ENCODE assay signal across 9 mouse cellular contexts in genomic region chr5:108714149-108714548, GRCm38 (mm10). TPM values are rescaled to one million over a fixed set of nuclear protein-coding genes. Genes with fewer than 3 reads are reported as not detected.
DNase-seq lines count a peak whose midpoint lies in the region; ATAC-seq and TF ChIP-seq lines count a peak whose summit lies in the region.
"Had no signal": no experiment of that assay in that cellular context is flagged by ENCODE, and none has a peak within 500 bp of the region (broad histone marks: within the 10 kb centered on the region; RNA-seq: fewer than 3 reads in every experiment).

No protein-coding gene starts in this region.

- ATAC-seq in lung, embryonic 14.5 days (ENCODE audit: insufficient read depth) = peak; percentile 47; the same call in 1 of the 2 replicates
- ATAC-seq in heart, embryonic 11.5 days (replicated peaks; ENCODE audit: insufficient number of reproducible peaks, low FRiP score, low TSS enrichment) = no peak
- ATAC-seq in monocyte, adult 5-6 weeks (replicated peaks; ENCODE audit: insufficient number of reproducible peaks, low FRiP score, low TSS enrichment, poor library complexity, severe bottlenecking) = no peak

- no peaks in the 10 kb centered on the region for H3K4me1 ChIP-seq in lung, embryonic 14.5 days (ENCODE audit: insufficient read depth)
- 0 out of 2 replicates have a peak, but pooled peaks cover 9% of the 10 kb centered on the region for H3K4me1 ChIP-seq in cerebellum, adult 2 months (ENCODE audit: control insufficient read depth, insufficient read depth, low read length)
- peaks cover 14% of the 10 kb centered on the region; the same call in 1 of the 2 replicates for H3K4me1 ChIP-seq in heart, embryonic 11.5 days (ENCODE audit: control insufficient read depth, insufficient read depth, low read length)

- H3K36me3 ChIP-seq in lung, embryonic 14.5 days (ENCODE audit: insufficient read depth) = no peaks in the 10 kb centered on the region
- H3K36me3 ChIP-seq in heart, embryonic 11.5 days (ENCODE audit: control insufficient read depth, insufficient read depth, low read length) = no peaks in the 10 kb centered on the region

- DNase-seq in lung, embryonic 14.5 days = peak; percentile 19
- no peak for DNase-seq in lung, adult 18-20 months
- DNase-seq in cerebellum, adult 2 months = peak; percentile 21 to 48
- peak; percentile 25 to 42 for DNase-seq in left cerebral cortex, postnatal 14 days (ENCODE audit: low spot score in 2 of 2)
- no peak for DNase-seq in yolk sac, embryonic 10.5 days (ENCODE audit: low spot score)
- DNase-seq in kidney, adult 9 months = no peak

- no peak for TF ChIP-seq POLR2A in cerebellum, adult 2 months (IDR thresholded peaks at IDR 0.05; ENCODE audit: borderline replicate concordance, insufficient read depth, low read length)

- H3K4me3 ChIP-seq in lung, embryonic 14.5 days (ENCODE audit: low read depth, low read length) = no peak overlapping the region
- no peak overlapping the region for H3K4me3 ChIP-seq in cerebellum, adult 2 months (replicated peaks; ENCODE audit: insufficient read depth, low read depth, low read length)
- no peak overlapping the region for H3K4me3 ChIP-seq in heart, embryonic 11.5 days (ENCODE audit: low read depth, low read length)
- H3K4me3 ChIP-seq: myocyte had no signal

- H3K4me2 ChIP-seq in lung, embryonic 14.5 days = no peak overlapping the region
- no peak overlapping the region for H3K4me2 ChIP-seq in heart, embryonic 11.5 days

- H3K9ac ChIP-seq in lung, embryonic 14.5 days = no peak overlapping the region
- no peak overlapping the region for H3K9ac ChIP-seq in heart, embryonic 11.5 days (ENCODE audit: low read depth, low read length)

- H3K9me3 ChIP-seq in lung, embryonic 14.5 days (ENCODE audit: low read depth, low read length) = no peaks in the 10 kb centered on the region
- no peaks in the 10 kb centered on the region for H3K9me3 ChIP-seq in heart, embryonic 11.5 days (replicated peaks; ENCODE audit: control insufficient read depth, low read length)

- intact Hi-C loops in left cerebral cortex, postnatal 14 days (cut with DNase I) = no loop called here

- 61% methylated on average over 6 of the region's 6 CpGs for WGBS in lung, embryonic 14.5 days
- 11% methylated on average over 6 of the region's 6 CpGs for WGBS in cerebellum, adult 2 months
- WGBS in heart, embryonic 11.5 days (ENCODE audit: insufficient replicate concordance) = 66% methylated on average over 6 of the region's 6 CpGs

- no peaks in the 10 kb centered on the region for H3K27me3 ChIP-seq in lung, embryonic 14.5 days (ENCODE audit: insufficient read depth, low read length)
- no peaks in the 10 kb centered on the region for H3K27me3 ChIP-seq in cerebellum, adult 2 months (ENCODE audit: control insufficient read depth, insufficient read depth, low read length)
- no peaks in the 10 kb centered on the region; the same call in 1 of the 2 replicates for H3K27me3 ChIP-seq in heart, embryonic 11.5 days (ENCODE audit: control insufficient read depth, insufficient read depth, low read length)

- no peak for TF ChIP-seq CTCF in lung, embryonic 14.5 days (IDR thresholded peaks at IDR 0.05; ENCODE audit: low read depth)
- TF ChIP-seq CTCF in cerebellum, adult 2 months (IDR thresholded peaks at IDR 0.05; ENCODE audit: borderline replicate concordance, insufficient read depth, low read depth, low read length) = no peak

- peak overlapping the region; percentile 16; the same call in 1 of the 2 replicates for H3K27ac ChIP-seq in lung, embryonic 14.5 days (ENCODE audit: low read depth)
- no peak overlapping the region for H3K27ac ChIP-seq in cerebellum, adult 2 months (ENCODE audit: insufficient read depth, low read length)
- peak overlapping the region; percentile 50; the same call in 1 of the 2 replicates for H3K27ac ChIP-seq in heart, embryonic 11.5 days (ENCODE audit: low read depth, low read length)

RNA-seq across cellular contexts. Expression of gene Fgfrl1, which starts 22.0 kb away (rescaled TPM):
- 40.1 and 47.5 TPM in 2 replicates for polyA plus RNA-seq in lung, embryonic 14.5 days (2014; fragmentation: Nextera tagmentation; extraction: Ambion mirVana)
- polyA plus RNA-seq in cerebellum, adult 2 months (2012; rRNA removed) = 30.6 and 35.8 TPM in 2 replicates
- polyA plus RNA-seq in heart, embryonic 11.5 days (2014; fragmentation: Nextera tagmentation; extraction: Ambion mirVana) = 28.0 and 31.7 TPM in 2 replicates
- 10 to 100 TPM; 14.4 to 20.7 TPM for total RNA-seq in left cerebral cortex, postnatal 14 days (2021)
- total RNA-seq in monocyte, adult 5-6 weeks (2017) = 0.97 to 2.0 TPM (median 1.6 TPM) in 3 replicates

RNA-seq across cellular contexts. Expression of gene Slc26a1, which starts 38.8 kb away (rescaled TPM):
- 0.60 and 0.70 TPM in 2 replicates for polyA plus RNA-seq in lung, embryonic 14.5 days (2014; fragmentation: Nextera tagmentation; extraction: Ambion mirVana)
- polyA plus RNA-seq in cerebellum, adult 2 months (2012; rRNA removed) = 1.7 and 1.9 TPM in 2 replicates
- polyA plus RNA-seq in heart, embryonic 11.5 days (2014; fragmentation: Nextera tagmentation; extraction: Ambion mirVana) = 0.70 and 1.2 TPM in 2 replicates
- total RNA-seq in left cerebral cortex, postnatal 14 days (2021) = 1 to 10 TPM; 1.3 to 2.6 TPM
- total RNA-seq in monocyte, adult 5-6 weeks (2017) = not detected in 3 replicates

RNA-seq across cellular contexts. Expression of gene Dgkq, which starts 44.7 kb away (rescaled TPM):
- polyA plus RNA-seq in lung, embryonic 14.5 days (2014; fragmentation: Nextera tagmentation; extraction: Ambion mirVana) = 8.7 and 12.1 TPM in 2 replicates
- polyA plus RNA-seq in cerebellum, adult 2 months (2012; rRNA removed) = 89.1 and 91.8 TPM in 2 replicates
- polyA plus RNA-seq in heart, embryonic 11.5 days (2014; fragmentation: Nextera tagmentation; extraction: Ambion mirVana) = 5.6 and 6.3 TPM in 2 replicates
- 10 to 100 TPM; 51.4 to 53.5 TPM for total RNA-seq in left cerebral cortex, postnatal 14 days (2021)
- 10.8 to 33.6 TPM (median 22.8 TPM) in 3 replicates for total RNA-seq in monocyte, adult 5-6 weeks (2017)

RNA-seq across cellular contexts. Expression of gene Idua, which starts 54.0 kb away (rescaled TPM):
- 11.8 and 12.3 TPM in 2 replicates for polyA plus RNA-seq in lung, embryonic 14.5 days (2014; fragmentation: Nextera tagmentation; extraction: Ambion mirVana)
- 29.0 and 37.8 TPM in 2 replicates for polyA plus RNA-seq in cerebellum, adult 2 months (2012; rRNA removed)
- 14.4 and 15.2 TPM in 2 replicates for polyA plus RNA-seq in heart, embryonic 11.5 days (2014; fragmentation: Nextera tagmentation; extraction: Ambion mirVana)
- 1 to 10 TPM; 9.6 TPM for total RNA-seq in left cerebral cortex, postnatal 14 days (2021)
- total RNA-seq in monocyte, adult 5-6 weeks (2017) = 9.7 to 10.8 TPM (median 10.7 TPM) in 3 replicates

Comparison
In these comparisons a context has a peak if more than half of its experiments do, and no peak if none do; other contexts are left out.
1. DNase-seq: peak in lung, embryonic 14.5 days (single experiment), cerebellum, adult 2 months (2 of 2) and left cerebral cortex, postnatal 14 days (2 of 2); none in lung, adult 18-20 months (0 of 2), yolk sac, embryonic 10.5 days (single experiment) and kidney, adult 9 months (single experiment).